Mouse (Mus musculus) embryonic facial prominence, embryonic 13.5 days (tissue): Measurements from ENCODE around the gene Bahd1. TPM values are rescaled to one million over a fixed set of nuclear protein-coding genes. Genes with fewer than 3 reads are reported as not detected.

Experiments used
- polyA plus RNA-seq: library from polyadenylated mRNA; unstranded; fragments of >200 nt; fragmentation: Nextera tagmentation; extraction: Ambion mirVana; gene quantifications from 2 replicates; pipeline ENCODE4 v1.2.1, GENCODE M21; 2015

Bahd1 gene
- polyA plus RNA-seq, 1 experiment from 2014 or later, result 4.1 TPM

Other genes with a start within 250 kb of the Bahd1 start
- 2.2 and 2.7 TPM in 2 replicates for gene Pak6, start 237.1 kb upstream of the Bahd1 start, polyA plus RNA-seq
- 0.07 TPM in 1 of 2 replicates, not detected in the other for gene Ankrd63, start 196.4 kb upstream of the Bahd1 start, polyA plus RNA-seq
- gene Plcb2, start 171.9 kb upstream of the Bahd1 start, polyA plus RNA-seq, result 0.47 and 0.55 TPM in 2 replicates
- 12.7 and 13.1 TPM in 2 replicates for gene Inafm2, start 154.6 kb upstream of the Bahd1 start, polyA plus RNA-seq
- gene Ccdc9b, start 137.7 kb upstream of the Bahd1 start, polyA plus RNA-seq, result 0.83 and 0.91 TPM in 2 replicates
- 2.0 TPM in 1 of 2 replicates, not detected in the other for gene Phgr1, start 127.6 kb upstream of the Bahd1 start, polyA plus RNA-seq
- gene Disp2, start 120.7 kb upstream of the Bahd1 start, polyA plus RNA-seq, result 0.34 and 0.51 TPM in 2 replicates
- 99.6 and 115 TPM in 2 replicates for gene Knstrn, start 86.4 kb upstream of the Bahd1 start, polyA plus RNA-seq
- 84.8 and 86.6 TPM in 2 replicates for gene Ivd, start 38.4 kb upstream of the Bahd1 start, polyA plus RNA-seq
- 48.8 and 54.9 TPM in 2 replicates for gene Chst14, start 26.1 kb downstream of the Bahd1 start, polyA plus RNA-seq
- gene Ccdc32, start 129.0 kb downstream of the Bahd1 start, polyA plus RNA-seq, result 25.4 and 25.7 TPM in 2 replicates
- 4.2 and 4.9 TPM in 2 replicates for gene Rpusd2, start 134.4 kb downstream of the Bahd1 start, polyA plus RNA-seq
- 56.7 and 58.6 TPM in 2 replicates for gene Knl1, start 146.7 kb downstream of the Bahd1 start, polyA plus RNA-seq
- 49.7 and 56.9 TPM in 2 replicates for gene Rad51, start 212.4 kb downstream of the Bahd1 start, polyA plus RNA-seq